Mouse (Mus musculus) kidney, postnatal 36 days (tissue): ENCODE measurements around the gene Vwa7.
"Not testable (repeated sequence)": the region's sequence is repeated elsewhere in the genome, so short reads cannot be mapped to it uniquely, and the experiment has no call there.

ENCODE experiments used
- DNase-seq, 2 experiments: peaks; one replicate each; pipeline ENCODE4 v3.0.0; 2021 to 2022; ENCODE audit warnings: mixed read lengths in 2 of 2

Vwa7 gene

DNA sequence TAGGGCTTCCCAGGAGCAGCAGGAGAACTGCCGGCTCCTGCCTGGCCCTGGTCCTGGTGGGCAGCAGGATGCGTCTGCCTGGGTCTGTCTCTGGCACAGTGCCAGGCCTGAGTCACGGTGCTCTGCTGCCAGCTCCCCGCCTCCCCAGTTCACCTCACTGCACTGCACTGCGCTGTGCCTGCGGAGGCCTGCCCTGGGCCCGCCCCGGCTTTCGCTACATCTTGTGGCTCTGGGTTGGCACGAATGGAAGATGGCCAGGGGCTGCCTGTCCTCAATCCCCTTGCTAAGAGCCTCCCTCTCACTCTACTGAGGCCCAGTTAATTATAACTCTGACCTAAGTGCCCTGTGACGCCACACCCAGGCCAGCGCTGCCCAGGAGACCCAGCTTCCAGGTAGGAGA is at the start of gene Vwa7:
Gene Vwa7, plus strand, starts transcription at position 204 of the 400 bp plus-strand sequence.
- peak; percentile 45 to 62 for DNase-seq

DNA sequence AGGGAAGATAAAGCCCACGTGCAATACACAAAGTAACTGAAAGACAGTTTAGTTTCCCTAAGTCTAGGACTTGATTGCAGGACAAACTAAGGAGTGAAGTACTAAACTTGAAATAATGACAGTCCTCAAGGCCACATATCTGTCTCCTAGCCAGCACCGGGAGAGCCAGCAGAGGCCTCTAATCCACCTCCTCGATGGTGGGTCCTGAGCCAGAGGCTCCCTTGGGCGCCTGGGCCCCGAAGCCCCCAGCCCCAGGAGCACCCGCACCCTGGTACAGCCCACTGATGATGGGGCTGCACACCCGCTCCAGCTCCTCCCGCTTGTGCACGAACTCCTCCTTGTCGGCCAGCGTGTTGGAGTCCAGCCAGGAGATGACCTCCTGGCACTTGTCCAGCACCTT is 46.6 kb upstream of the Vwa7 start, which contains the start of gene Gm20481:
Gene Gm20481, plus strand, starts transcription at position 91 of the 400 bp plus-strand sequence.
- DNase-seq: not testable (repeated sequence)

DNA sequence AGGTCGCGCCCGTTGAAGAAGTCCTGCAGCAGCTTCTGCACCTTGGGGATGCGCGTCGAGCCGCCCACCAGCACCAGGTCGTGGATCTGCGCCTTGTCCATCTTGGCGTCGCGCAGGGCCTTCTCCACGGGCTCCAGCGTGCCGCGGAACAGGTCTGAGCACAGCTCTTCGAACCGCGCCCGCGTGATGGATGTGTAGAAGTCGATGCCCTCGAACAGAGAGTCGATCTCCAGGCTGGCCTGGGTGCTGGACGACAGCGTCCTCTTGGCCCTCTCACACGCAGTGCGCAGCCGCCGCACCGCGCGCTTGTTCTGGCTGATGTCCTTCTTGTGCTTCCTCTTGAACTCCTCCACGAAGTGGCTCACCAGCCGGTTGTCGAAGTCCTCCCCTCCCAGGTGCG is 45.5 kb upstream of the Vwa7 start:
- DNase-seq: not testable (repeated sequence)

GRCm38 (mm10) chr17:34971694-34972068 is 44.7 kb upstream of the Vwa7 start:
- not testable (repeated sequence) for DNase-seq

DNA sequence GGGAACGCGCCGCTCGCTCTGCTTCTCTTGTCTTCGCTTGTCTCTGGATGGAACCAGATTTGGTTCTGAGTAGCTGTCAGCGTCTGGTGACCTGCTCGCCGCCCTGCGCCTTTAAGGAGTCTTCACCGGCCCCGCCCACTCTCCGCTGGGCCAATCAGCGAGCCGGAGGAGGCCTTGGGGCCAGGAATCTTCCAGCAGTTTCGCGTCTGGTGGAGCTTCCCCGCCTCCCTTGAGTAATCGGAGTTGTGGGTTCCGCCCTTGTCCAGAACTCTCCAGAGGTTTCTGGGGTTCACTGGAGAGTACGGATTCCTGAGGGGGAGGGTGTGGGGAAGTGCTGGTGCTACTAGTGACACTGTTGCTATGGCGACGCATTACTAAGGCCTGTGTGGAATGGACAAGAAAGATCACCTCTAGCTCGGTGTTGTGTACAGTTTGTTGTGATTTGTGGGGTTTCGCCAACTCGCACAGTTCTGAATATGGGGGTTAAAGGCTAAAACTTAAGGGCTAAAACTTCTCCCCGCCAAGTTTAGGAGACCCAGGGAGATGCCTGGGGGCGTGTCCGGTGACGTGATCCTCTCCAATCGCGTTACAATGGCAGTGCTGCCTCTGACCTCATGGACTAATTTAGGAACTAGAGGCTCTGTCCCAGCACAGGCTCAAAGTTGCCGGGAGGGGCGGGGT is 44.2 kb upstream of the Vwa7 start, which contains the start of the genes Hspa1a and Hspa1l:
Gene Hspa1a, minus strand, starts transcription at position 88 of the 681 bp plus-strand sequence.
Gene Hspa1l, plus strand, starts transcription at position 635 of the 681 bp plus-strand sequence.
- DNase-seq: peak; percentile 84 to 95

- DNase-seq: no peak
Observed at GRCm38 (mm10) chr17:34975581-34976492, 40.5 kb upstream of the Vwa7 start.

DNA sequence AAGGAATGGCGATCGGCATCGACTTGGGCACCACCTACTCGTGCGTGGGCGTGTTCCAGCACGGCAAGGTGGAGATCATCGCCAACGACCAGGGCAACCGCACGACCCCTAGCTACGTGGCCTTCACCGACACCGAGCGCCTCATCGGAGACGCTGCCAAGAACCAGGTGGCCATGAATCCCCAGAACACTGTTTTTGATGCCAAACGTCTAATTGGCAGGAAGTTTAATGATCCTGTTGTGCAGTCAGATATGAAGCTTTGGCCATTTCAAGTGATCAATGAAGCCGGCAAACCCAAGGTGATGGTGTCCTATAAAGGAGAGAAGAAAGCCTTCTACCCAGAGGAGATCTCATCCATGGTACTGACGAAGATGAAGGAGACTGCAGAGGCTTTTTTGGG is 39.4 kb upstream of the Vwa7 start:
- no peak for DNase-seq

DNA sequence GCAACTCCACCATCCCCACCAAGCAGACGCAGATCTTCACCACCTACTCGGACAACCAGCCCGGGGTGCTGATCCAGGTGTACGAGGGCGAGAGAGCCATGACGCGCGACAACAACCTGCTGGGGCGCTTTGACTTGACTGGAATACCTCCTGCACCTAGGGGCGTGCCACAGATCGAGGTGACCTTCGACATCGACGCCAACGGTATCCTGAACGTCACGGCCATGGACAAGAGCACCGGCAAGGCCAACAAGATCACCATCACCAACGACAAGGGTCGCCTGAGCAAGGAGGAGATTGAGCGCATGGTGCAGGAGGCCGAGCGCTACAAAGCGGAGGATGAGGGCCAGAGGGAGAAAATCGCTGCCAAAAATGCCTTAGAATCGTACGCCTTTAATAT is 38.1 kb upstream of the Vwa7 start:
- DNase-seq: no peak

- no peak for DNase-seq
Observed at GRCm38 (mm10) chr17:34979631-34980030, 36.7 kb upstream of the Vwa7 start.

GRCm38 (mm10) chr17:34980655-34981054 is 35.7 kb upstream of the Vwa7 start:
- peak; percentile 55 to 80 for DNase-seq

- peak; percentile 93 to 95 for DNase-seq
Observed at GRCm38 (mm10) chr17:34981690-34982180, 34.6 kb upstream of the Vwa7 start, which contains the start of gene Lsm2. Gene Lsm2, plus strand, starts transcription at chr17:34981862.

DNA sequence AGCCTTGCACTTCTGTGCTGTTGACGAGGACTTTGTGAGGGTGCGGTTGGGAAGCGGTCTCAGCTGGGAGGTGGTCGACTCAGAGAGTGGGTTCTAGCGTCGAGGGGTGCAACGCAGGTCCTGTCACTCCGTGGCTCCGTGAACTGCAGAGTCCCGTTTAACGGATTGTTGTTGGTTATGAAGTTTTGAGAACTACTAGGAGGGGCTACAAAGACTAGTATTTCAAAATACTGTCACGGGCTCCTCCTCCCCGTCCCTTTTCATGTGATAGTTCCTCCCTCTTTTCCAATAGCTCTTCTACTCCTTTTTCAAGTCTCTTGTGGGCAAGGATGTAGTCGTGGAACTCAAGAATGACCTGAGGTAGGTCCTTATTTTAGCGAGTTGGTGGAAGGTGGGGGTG is 34.1 kb upstream of the Vwa7 start:
- no peak for DNase-seq

- peak in 1 of 2 experiments; percentile 55 for DNase-seq
Observed at GRCm38 (mm10) chr17:34984218-34984617, 32.2 kb upstream of the Vwa7 start.

DNA sequence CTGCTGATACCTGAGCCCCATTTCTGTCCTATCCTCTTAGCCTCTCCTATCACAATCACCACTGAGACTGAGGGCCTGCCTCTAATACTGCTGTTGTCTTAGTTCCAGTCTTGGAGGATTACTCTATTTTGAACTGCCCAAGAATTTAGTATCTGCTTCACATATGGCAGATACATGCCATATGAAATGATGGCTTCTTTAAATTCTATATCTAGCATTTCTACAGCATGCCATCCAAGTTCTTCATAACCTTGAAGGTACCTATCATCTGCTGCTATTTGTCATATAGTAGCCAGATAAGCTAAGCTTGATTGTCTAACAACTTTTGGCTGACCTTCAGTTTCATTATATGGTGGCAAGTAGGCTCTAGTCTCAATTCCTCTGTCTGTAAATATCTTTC is 21.6 kb upstream of the Vwa7 start:
- DNase-seq: no peak

DNA sequence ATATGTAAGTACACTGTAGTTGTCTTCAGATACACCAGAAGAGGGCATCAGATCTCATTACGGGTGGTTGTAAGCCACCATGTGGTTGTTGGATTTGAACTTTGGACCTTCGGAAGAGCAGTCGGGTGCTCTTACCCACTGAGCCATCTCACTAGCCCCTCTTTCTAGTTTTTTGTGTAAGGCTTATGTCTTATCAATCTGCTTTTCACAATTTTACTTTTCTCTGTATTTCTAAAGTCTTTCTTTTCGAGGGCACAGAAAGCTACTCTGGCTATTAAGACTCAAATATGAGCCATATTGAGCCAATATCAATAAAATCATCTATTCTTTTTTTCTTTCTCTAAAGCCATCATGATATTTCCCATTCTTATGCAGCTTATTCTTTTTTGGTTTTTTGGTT is 21.2 kb upstream of the Vwa7 start:
- DNase-seq: not testable (repeated sequence)

- DNase-seq: not testable (repeated sequence)
Observed at GRCm38 (mm10) chr17:34995927-34996326, 20.5 kb upstream of the Vwa7 start.

DNA sequence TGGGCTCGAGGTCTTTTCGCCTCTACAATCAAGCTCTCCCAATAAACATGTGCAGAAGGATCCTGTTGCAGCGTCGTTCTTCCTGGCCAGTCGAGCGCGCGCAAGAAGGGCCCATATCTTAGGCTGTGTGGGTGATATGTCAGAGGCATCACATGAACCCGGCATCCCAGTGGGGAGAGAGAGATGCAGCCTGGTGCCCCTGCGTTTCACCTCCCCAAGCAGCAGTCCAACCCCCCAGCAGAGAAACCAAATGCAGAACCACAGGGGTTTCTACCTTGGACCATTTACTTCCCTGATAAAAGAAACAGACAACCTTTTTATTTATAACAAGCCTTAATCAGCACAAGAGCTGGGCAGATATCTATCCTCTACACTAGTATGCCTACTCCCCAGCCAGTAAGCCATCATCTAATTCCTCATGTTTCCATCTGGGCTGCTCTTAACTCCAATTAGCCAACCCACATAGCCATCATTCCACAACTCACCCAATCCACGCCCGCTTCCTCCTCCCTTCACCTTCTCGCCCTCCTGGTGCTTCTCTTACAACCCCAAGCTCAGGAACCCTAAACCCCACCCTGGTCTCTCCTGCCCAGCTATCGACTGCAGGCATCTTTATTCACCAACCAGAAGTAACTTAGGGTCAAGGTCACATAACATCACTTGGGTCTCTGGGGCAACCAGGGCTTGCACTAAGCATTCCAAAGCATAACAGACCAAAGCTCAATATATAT is 19.8 kb upstream of the Vwa7 start:
- no peak for DNase-seq

GRCm38 (mm10) chr17:34997142-34997483 is 19.3 kb upstream of the Vwa7 start:
- no peak for DNase-seq

- DNase-seq: no peak
Observed at GRCm38 (mm10) chr17:34998526-34999430, 17.6 kb upstream of the Vwa7 start.

DNA sequence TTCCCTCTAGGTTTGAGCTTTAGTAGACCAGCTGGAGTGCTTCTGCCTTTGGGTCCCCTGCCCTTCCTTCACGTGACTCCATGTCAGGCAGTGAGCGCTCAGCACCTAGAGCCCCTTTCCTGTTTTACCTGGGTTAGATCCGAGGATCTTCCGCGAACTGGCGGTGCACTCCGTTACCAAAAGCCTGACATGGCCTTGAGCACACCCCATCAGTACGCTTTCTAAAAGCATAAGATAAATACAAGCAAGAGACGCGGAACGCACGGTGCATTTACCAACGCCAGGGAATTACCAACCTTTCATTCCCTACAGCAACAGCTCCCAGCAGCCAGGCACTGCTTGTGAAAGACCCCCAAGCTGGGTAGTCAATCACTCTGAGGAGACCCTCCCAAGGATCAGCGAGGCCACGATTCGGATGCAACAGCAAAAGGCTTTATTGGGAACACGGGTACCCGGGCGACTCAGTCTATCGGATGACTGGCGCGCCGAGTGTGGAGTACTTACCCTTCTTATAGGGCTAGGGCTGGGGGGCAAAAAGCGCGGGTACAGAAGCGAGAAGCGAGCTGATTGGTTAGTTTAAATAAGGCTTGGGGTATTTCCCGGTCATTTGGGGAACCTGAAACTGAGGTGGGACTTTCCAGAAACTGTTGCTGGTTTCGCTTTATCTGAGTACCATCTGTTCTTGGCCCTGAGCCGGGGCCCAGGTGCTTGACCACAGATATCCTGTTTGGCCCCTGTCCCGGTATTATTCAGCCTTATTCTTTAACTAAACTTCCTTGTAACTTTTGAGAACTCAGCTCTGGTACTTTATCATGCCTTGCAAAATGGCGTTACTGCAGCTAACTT is 16.3 kb upstream of the Vwa7 start:
- not testable (repeated sequence) for DNase-seq
